Mouse (Mus musculus): ENCODE data around the gene Allc. TPM values are rescaled to one million over a fixed set of nuclear protein-coding genes. Genes with fewer than 3 reads are reported as not detected.

The Allc gene
- polyA plus RNA-seq (2011; ENCODE audit: insufficient read length, low read depth, missing spikeins) = not detected in 2 replicates

- no peak within 1 kb of the TSS for H3K27ac ChIP-seq (ENCODE audit: insufficient read depth, low read length)
- no peak for TF ChIP-seq POLR2A (IDR thresholded peaks at IDR 0.05; ENCODE audit: low read depth, low read length)
- TF ChIP-seq CTCF (IDR thresholded peaks at IDR 0.05; ENCODE audit: borderline replicate concordance, insufficient read depth, low read length) = no peak
- H3K4me1 ChIP-seq (ENCODE audit: control insufficient read depth, insufficient read depth, low read length) = no peaks in the 10 kb centered on the region
- H3K4me3 ChIP-seq (ENCODE audit: insufficient read depth, low read length) = no peak within 1 kb of the TSS
Observed at GRCm38 (mm10) chr12:28582423-28582822, at the start of gene Allc. Gene Allc, minus strand, starts transcription at chr12:28582523.

DNA sequence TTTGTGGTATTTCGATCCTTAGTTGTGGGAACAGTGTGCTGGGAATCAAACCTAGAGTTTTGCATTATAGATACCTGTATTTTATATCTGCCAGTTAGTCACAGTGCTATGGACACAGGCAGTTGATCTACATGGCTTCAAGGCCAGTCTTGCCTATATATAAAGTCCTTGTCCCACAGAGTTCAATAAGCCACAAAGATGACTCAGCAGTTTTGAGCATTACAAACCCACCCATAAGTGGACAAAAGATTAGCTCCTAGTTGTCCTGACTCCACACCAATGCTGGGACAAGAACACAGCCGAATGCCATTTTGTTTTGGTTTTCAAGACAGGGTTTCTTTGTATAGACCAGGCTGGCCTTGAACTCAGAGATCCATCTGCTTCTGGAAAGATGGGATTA, 46.1 kb upstream of the Allc start:
- no peak overlapping the region for H3K27ac ChIP-seq (ENCODE audit: insufficient read depth, low read length)
- TF ChIP-seq CTCF (IDR thresholded peaks at IDR 0.05; ENCODE audit: borderline replicate concordance, insufficient read depth, low read length) (no peak), POLR2A (IDR thresholded peaks at IDR 0.05; ENCODE audit: low read depth, low read length) (no peak)
- H3K4me1 ChIP-seq (ENCODE audit: control insufficient read depth, insufficient read depth, low read length) = peaks cover 3% of the 10 kb centered on the region; the same call in 1 of the 2 replicates
- H3K4me3 ChIP-seq (ENCODE audit: insufficient read depth, low read length) = no peak overlapping the region

DNA sequence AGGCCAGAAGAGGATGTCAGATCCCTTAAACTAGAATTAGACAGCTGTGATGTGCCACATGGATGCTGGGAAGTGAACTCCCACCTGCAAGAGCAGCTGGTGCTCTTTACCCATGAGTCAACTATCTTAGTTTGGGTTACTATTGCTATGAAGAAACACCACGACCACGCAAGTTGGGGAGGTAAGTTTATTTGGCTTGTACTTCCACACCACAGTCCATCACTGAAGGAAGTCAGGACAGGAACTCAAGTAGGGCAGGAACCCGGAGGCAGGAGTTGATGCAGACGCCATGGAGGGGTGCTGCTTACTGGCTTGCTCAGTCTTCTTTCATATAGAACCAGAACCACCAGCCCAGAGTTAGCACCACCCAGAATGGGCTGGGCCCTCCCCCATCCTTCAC, 44.8 kb upstream of the Allc start:
- H3K27ac ChIP-seq (ENCODE audit: insufficient read depth, low read length) = no peak overlapping the region
- TF ChIP-seq POLR2A (IDR thresholded peaks at IDR 0.05; ENCODE audit: low read depth, low read length) = no peak; the same call in 1 of the 2 replicates
- no peak for TF ChIP-seq CTCF (IDR thresholded peaks at IDR 0.05; ENCODE audit: borderline replicate concordance, insufficient read depth, low read length)
- H3K4me3 ChIP-seq (ENCODE audit: insufficient read depth, low read length) = no peak overlapping the region
- no peaks in the 10 kb centered on the region for H3K4me1 ChIP-seq (ENCODE audit: control insufficient read depth, insufficient read depth, low read length)

DNA sequence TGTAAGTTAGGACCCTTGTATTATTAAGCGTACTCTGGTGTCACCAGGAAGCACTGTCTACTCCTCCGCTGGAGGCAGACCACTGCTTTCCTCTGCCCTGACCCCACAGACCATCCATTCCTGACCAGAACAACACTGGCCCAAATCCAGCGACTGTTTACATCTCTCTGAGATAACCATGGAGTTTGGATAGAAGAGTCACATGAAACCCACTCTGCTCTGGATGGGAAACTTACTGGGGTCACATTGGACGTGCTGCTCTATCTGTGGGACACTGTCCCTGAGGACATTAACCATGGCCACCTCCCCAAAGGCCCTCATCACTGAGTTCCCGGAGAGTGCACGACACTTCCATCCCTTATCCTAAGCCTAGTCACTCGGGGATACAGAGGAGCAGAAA, 43.1 kb upstream of the Allc start:
- TF ChIP-seq CTCF (IDR thresholded peaks at IDR 0.05; ENCODE audit: borderline replicate concordance, insufficient read depth, low read length) = no peak
- Histone ChIP-seq H3K27ac (ENCODE audit: insufficient read depth, low read length) (no peak overlapping the region), H3K4me1 (ENCODE audit: control insufficient read depth, insufficient read depth, low read length) (no peaks in the 10 kb centered on the region), H3K4me3 (ENCODE audit: insufficient read depth, low read length) (no peak overlapping the region)

DNA sequence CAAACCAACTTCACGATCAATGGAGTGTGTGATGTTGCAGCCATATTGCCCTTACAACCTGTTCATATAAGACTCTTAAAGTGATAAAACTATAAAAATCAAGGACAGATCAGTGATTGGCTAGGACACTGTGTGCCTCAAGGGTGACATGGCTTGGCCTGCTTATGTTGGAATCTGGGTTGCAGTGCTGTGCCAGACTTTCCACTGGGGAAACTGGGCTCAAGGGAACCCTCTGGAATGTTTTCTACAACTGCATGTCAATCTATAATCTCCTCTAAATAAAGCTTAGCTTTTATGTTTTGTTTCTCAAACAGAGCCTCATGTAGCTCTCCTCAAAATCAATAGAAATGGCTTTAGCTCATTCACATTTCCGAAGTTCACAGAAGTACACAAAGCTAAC, 41.9 kb upstream of the Allc start:
- H3K4me3 ChIP-seq (ENCODE audit: insufficient read depth, low read length) = no peak overlapping the region
- TF ChIP-seq CTCF (IDR thresholded peaks at IDR 0.05; ENCODE audit: borderline replicate concordance, insufficient read depth, low read length) = no peak
- TF ChIP-seq POLR2A (IDR thresholded peaks at IDR 0.05; ENCODE audit: low read depth, low read length) = no peak
- H3K4me1 ChIP-seq (ENCODE audit: control insufficient read depth, insufficient read depth, low read length) = no peaks in the 10 kb centered on the region
- no peak overlapping the region for H3K27ac ChIP-seq (ENCODE audit: insufficient read depth, low read length)

- Histone ChIP-seq H3K4me1 (ENCODE audit: control insufficient read depth, insufficient read depth, low read length) (no peaks in the 10 kb centered on the region), H3K27ac (ENCODE audit: insufficient read depth, low read length) (no peak within 1 kb of the TSS), H3K4me3 (ENCODE audit: insufficient read depth, low read length) (no peak within 1 kb of the TSS)
- TF ChIP-seq POLR2A (IDR thresholded peaks at IDR 0.05; ENCODE audit: low read depth, low read length) (no peak), CTCF (IDR thresholded peaks at IDR 0.05; ENCODE audit: borderline replicate concordance, insufficient read depth, low read length) (no peak)
Observed at GRCm38 (mm10) chr12:28623195-28623594, 40.9 kb upstream of the Allc start, which contains the start of gene Colec11. Gene Colec11, minus strand, starts transcription at chr12:28623377.

- Histone ChIP-seq H3K4me1 (ENCODE audit: control insufficient read depth, insufficient read depth, low read length) (no peaks in the 10 kb centered on the region), H3K27ac (ENCODE audit: insufficient read depth, low read length) (no peak overlapping the region), H3K4me3 (ENCODE audit: insufficient read depth, low read length) (no peak overlapping the region)
- TF ChIP-seq POLR2A (IDR thresholded peaks at IDR 0.05; ENCODE audit: low read depth, low read length) = no peak
- no peak for TF ChIP-seq CTCF (IDR thresholded peaks at IDR 0.05; ENCODE audit: borderline replicate concordance, insufficient read depth, low read length)
Observed at GRCm38 (mm10) chr12:28622641-28623040, 40.3 kb upstream of the Allc start.

DNA sequence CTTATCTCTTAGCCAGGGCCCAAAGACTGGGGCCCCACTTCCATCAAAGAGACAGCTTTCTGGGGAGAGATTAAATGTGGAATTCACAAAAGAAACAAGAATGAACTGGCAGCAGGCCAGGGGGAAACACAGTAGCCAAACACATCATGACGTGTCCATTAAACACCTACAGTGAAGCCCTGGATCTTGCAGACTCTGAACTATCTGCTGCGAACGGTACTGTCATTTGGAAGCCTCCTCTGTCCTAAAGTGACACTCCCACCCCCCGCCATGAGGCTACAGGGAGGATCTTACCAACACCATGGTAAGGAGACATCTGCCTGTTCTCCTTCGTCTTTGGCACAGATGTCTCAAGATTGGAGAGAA, 39.8 kb upstream of the Allc start:
- Histone ChIP-seq H3K27ac (ENCODE audit: insufficient read depth, low read length) (no peak overlapping the region), H3K4me3 (ENCODE audit: insufficient read depth, low read length) (no peak overlapping the region), H3K4me1 (ENCODE audit: control insufficient read depth, insufficient read depth, low read length) (no peaks in the 10 kb centered on the region)
- TF ChIP-seq POLR2A (IDR thresholded peaks at IDR 0.05; ENCODE audit: low read depth, low read length) (no peak), CTCF (IDR thresholded peaks at IDR 0.05; ENCODE audit: borderline replicate concordance, insufficient read depth, low read length) (no peak)

- Histone ChIP-seq H3K4me1 (ENCODE audit: control insufficient read depth, insufficient read depth, low read length) (no peaks in the 10 kb centered on the region), H3K27ac (ENCODE audit: insufficient read depth, low read length) (no peak overlapping the region), H3K4me3 (ENCODE audit: insufficient read depth, low read length) (no peak overlapping the region)
- TF ChIP-seq POLR2A (IDR thresholded peaks at IDR 0.05; ENCODE audit: low read depth, low read length) = no peak
- TF ChIP-seq CTCF (IDR thresholded peaks at IDR 0.05; ENCODE audit: borderline replicate concordance, insufficient read depth, low read length) = no peak
Observed at GRCm38 (mm10) chr12:28621451-28622166, 39.3 kb upstream of the Allc start.

DNA sequence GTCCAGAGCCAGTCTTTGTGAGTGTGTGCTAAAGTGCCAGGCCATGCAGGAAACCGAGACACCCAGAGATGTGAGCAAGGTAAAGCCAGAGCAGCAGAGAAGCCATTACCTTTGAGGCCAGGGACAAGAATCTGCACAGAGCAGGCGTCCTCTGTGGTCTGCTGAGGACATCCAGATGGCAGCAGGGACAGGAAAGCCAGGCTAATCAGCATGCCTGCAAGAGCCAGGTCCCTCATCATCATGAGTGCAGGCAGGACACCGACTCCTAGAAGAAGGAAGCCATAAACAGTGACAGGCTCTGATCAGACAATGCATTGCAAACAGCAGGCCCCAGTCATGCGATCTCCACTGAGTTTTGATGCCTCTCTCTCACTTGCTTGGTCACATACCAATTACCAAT, 35.0 kb upstream of the Allc start:
- no peak for TF ChIP-seq POLR2A (IDR thresholded peaks at IDR 0.05; ENCODE audit: low read depth, low read length)
- no peak for TF ChIP-seq CTCF (IDR thresholded peaks at IDR 0.05; ENCODE audit: borderline replicate concordance, insufficient read depth, low read length)
- H3K4me1 ChIP-seq (ENCODE audit: control insufficient read depth, insufficient read depth, low read length) = no peaks in the 10 kb centered on the region

More for the DNA sequence above, 35.0 kb upstream of the Allc start:
- H3K4me3 ChIP-seq (ENCODE audit: insufficient read depth, low read length) = no peak overlapping the region
- no peak overlapping the region for H3K27ac ChIP-seq (ENCODE audit: insufficient read depth, low read length)

All from embryonic fibroblast, embryonic 13.5 days (primary cell).